Mouse (Mus musculus) lung, embryonic 16.5 days (tissue): ENCODE results near the gene Mgat4a. TPM values are rescaled to one million over a fixed set of nuclear protein-coding genes. Genes with fewer than 3 reads are reported as not detected.

ENCODE experiments used
- ATAC-seq: fragments of 200-750 bp; cut with Nextera tagmentation; 2 replicates; pipeline ENCODE4 v1.8.0; 2017; ENCODE audit warnings: low read depth, mild to moderate bottlenecking, moderate library complexity
- H3K27ac ChIP-seq: fragments of 300-500 bp; sonication (generic); 2 replicates; pipeline ENCODE4 v1.5.1; 2014; ENCODE audit warnings: mild to moderate bottlenecking, control low read depth, low read length
- H3K27me3 ChIP-seq: fragments of 300-500 bp; sonication (generic); 2 replicates; pipeline ENCODE4 v1.6.1; 2014; ENCODE audit warnings: low read depth, low read length, mixed read lengths; ENCODE audit not compliant: control insufficient read depth, insufficient read depth
- H3K36me3 ChIP-seq: fragments of 300-500 bp; sonication (generic); 2 replicates; pipeline ENCODE4 v1.6.1; 2014; ENCODE audit warnings: low read length; ENCODE audit not compliant: control insufficient read depth, insufficient read depth
- H3K4me1 ChIP-seq: fragments of 300-500 bp; sonication (generic); replicated peaks from 2 replicates; pipeline ENCODE4 v1.6.1; 2014; ENCODE audit warnings: low read length, mixed read lengths; ENCODE audit not compliant: control insufficient read depth, insufficient read depth
- H3K4me2 ChIP-seq: fragments of 300-500 bp; sonication (generic); 2 replicates; pipeline ENCODE4 v1.6.1; 2014; ENCODE audit warnings: low read depth, low read length, control low read depth
- H3K4me3 ChIP-seq: fragments of 300-500 bp; sonication (generic); 2 replicates; pipeline ENCODE4 v1.5.1; 2014; ENCODE audit warnings: mild to moderate bottlenecking, low read length, control low read depth
- H3K9ac ChIP-seq: fragments of 300-500 bp; sonication (generic); 2 replicates; pipeline ENCODE4 v1.6.1; 2014; ENCODE audit warnings: low read length, control low read depth
- H3K9me3 ChIP-seq: fragments of 300-500 bp; sonication (generic); 2 replicates; pipeline ENCODE4 v1.6.1; 2016; ENCODE audit warnings: low read length; ENCODE audit not compliant: control insufficient read depth
- WGBS: fragments of 180-500 bp; shearing (Covaris S2); extraction: QIAGEN DNeasy Blood & Tissue Kit; methylation state at CpG from one replicate; pipeline ENCODE4 v1.1.7; 2014; 5-methylcytosine and 5-hydroxymethylcytosine counted together
- polyA plus RNA-seq: library from polyadenylated mRNA; unstranded; fragments of >200 nt; fragmentation: Nextera tagmentation; extraction: Ambion mirVana; gene quantifications from 2 replicates; pipeline ENCODE4 v1.2.1, GENCODE M21; 2015

The Mgat4a gene
- polyA plus RNA-seq, 1 experiment from 2014 or later = 6.5 TPM

DNA sequence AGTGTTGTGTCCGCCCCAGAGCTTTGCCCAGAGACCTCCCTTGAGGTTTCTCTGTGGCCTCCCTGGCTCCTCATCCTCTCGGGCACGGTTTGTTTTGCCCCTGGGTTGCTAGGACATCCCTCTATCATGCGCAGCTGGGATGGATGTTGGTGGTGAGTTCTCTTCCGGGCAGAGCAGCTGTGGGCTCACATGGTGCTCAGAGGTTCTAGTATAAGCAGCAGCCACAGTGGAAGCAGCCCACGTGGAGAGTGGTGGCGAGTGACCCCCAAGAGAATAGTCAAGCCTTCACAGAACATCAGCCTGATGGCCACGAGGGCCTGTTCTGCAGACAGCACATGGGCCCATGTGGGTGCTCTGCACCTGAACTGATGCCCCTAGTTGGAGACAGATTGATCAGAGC lies 133.6 kb downstream of the Mgat4a start:
- Histone ChIP-seq H3K4me2 (no peak overlapping the region), H3K27me3 (no peaks in the 10 kb centered on the region), H3K9ac (no peak overlapping the region), H3K27ac (no peak overlapping the region), H3K9me3 (no peaks in the 10 kb centered on the region), H3K36me3 (no peaks in the 10 kb centered on the region), H3K4me3 (no peak overlapping the region), H3K4me1 (no peaks in the 10 kb centered on the region)
- WGBS = 86% methylated on average over 8 of the region's 8 CpGs
- ATAC-seq = no peak

DNA sequence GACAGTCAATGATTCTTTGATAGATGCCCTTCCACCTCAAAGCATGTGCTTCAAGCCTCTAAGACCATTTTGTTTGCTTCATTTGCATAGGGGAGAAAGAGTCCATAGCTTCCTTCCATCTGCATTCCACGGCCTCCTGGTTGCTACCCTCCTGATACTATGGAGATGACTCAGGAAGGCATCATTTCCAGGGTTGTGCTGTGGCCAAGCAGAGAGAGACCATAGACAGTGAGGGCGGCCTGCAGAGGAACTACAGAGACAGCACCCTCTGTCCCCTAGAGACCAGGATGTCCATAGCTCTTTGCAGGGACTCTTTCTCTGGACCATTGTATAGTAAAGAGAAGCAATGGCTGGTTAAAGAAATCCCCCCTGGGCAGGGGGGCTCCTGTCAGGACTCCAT lies 135.7 kb downstream of the Mgat4a start:
- 84% methylated on average over 2 of the region's 2 CpGs for WGBS
- no peak overlapping the region for H3K4me3 ChIP-seq
- no peak overlapping the region for H3K27ac ChIP-seq
- no peaks in the 10 kb centered on the region for H3K9me3 ChIP-seq
- no peaks in the 10 kb centered on the region for H3K27me3 ChIP-seq
- ATAC-seq = no peak
- H3K4me1 ChIP-seq = no peaks in the 10 kb centered on the region
- no peak overlapping the region for H3K9ac ChIP-seq
- H3K4me2 ChIP-seq = no peak overlapping the region
- H3K36me3 ChIP-seq = no peaks in the 10 kb centered on the region

DNA sequence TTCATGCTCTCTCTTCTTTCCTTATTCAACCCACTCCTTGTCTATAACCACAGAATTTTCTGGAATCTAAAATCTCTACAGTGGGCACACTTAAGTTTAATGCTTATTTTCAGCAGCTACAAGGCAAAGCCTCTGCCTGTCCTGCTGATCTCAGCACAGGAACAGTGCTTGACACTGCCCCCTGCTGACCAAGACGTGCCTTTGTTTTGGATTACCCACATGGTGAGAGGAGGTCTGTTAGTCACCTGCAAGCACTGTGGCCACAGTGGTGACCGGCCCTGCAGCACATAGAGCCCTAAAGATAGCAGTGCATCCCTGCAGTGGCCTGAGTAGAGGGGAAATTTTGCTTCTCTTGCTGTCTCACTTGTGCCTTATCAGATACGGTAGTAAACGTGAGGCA lies 139.1 kb downstream of the Mgat4a start:
- H3K9ac ChIP-seq = no peak overlapping the region
- no peak overlapping the region for H3K27ac ChIP-seq
- no peak for ATAC-seq
- 59% methylated on average over 4 of the region's 4 CpGs for WGBS
- H3K27me3 ChIP-seq = no peaks in the 10 kb centered on the region
- H3K36me3 ChIP-seq = no peaks in the 10 kb centered on the region
- H3K4me2 ChIP-seq = no peak overlapping the region
- H3K4me1 ChIP-seq = no peaks in the 10 kb centered on the region
- no peak overlapping the region for H3K4me3 ChIP-seq
- no peaks in the 10 kb centered on the region for H3K9me3 ChIP-seq

DNA sequence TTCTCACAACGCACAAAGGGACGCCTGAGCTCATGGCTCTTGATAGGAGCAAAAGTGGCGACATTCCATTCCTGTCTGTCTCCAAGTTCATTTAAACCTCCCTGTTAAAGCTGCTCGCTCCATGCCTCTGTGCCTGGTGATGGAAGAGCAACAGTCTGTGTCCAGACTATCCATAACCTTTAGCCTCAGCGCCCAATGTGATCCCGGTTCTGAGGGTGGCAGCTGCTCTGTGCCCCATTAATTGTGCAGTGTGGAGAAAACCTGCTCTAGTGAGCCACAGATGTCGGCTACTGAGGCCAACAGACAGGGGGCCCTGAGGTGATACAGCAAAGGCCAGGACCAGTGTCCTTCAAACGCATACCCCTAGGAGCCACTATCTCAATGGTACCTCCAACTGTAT lies 141.1 kb downstream of the Mgat4a start:
- Histone ChIP-seq H3K4me1 (no peaks in the 10 kb centered on the region), H3K4me2 (no peak overlapping the region), H3K27me3 (no peaks in the 10 kb centered on the region), H3K4me3 (no peak overlapping the region), H3K27ac (no peak overlapping the region), H3K9me3 (no peaks in the 10 kb centered on the region), H3K9ac (no peak overlapping the region), H3K36me3 (0 out of 2 replicates have a peak, but pooled peaks cover 3% of the 10 kb centered on the region)
- ATAC-seq = no peak
- 53% methylated on average over 8 of the region's 8 CpGs for WGBS

DNA sequence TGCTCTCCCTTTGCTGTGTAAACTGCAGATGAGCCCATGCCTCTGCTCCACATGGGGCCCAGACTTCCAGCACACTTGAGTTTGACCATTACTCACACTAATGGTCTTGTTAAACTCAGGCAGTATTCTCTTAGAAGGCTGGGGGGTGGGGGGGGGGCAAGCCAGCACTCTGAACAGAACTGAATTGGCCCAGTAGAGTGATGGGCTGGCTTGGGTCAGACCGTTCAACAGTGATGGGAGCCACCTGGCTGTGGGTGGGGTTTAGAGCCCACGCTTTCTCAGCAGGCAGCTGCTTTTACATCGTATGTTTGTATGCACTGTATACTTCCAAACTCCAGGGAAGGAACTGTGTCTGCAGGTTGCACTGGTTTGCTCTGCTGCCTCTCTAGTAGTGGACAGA lies 141.9 kb downstream of the Mgat4a start:
- Histone ChIP-seq H3K9me3 (no peaks in the 10 kb centered on the region), H3K27ac (no peak overlapping the region), H3K27me3 (no peaks in the 10 kb centered on the region), H3K4me1 (no peaks in the 10 kb centered on the region), H3K4me2 (no peak overlapping the region), H3K9ac (no peak overlapping the region), H3K36me3 (0 out of 2 replicates have a peak, but pooled peaks cover 3% of the 10 kb centered on the region), H3K4me3 (no peak overlapping the region)
- peak; percentile 51; the same call in 1 of the 2 replicates for ATAC-seq
- 13% methylated on average over 3 of the region's 3 CpGs for WGBS

DNA sequence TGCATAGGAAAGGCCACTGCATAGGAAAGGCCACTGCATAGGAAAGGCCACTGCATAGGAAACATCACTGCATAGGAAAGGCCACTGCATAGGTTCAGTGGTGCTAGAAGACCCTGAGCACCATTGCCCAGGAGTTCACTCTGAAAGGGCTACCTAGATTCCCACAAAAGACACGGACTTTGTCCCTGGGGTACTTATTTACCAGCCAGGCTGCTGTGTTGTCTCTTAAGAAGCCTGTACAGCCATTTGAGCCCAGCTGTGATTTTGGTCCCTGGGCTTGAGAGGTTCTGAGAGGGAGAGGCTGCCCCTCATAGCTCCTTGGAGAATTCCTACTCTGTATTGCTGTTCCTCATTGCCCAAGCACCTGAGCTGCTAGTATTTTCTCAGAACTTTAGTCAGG lies 144.3 kb downstream of the Mgat4a start:
- 67% methylated on average over 1 of the region's 1 CpGs for WGBS
- ATAC-seq = no peak
- Histone ChIP-seq H3K4me2 (no peak overlapping the region), H3K4me1 (no peaks in the 10 kb centered on the region), H3K27ac (no peak overlapping the region), H3K9ac (no peak overlapping the region), H3K27me3 (no peaks in the 10 kb centered on the region), H3K36me3 (0 out of 2 replicates have a peak, but pooled peaks cover 3% of the 10 kb centered on the region), H3K4me3 (no peak overlapping the region), H3K9me3 (no peaks in the 10 kb centered on the region)

DNA sequence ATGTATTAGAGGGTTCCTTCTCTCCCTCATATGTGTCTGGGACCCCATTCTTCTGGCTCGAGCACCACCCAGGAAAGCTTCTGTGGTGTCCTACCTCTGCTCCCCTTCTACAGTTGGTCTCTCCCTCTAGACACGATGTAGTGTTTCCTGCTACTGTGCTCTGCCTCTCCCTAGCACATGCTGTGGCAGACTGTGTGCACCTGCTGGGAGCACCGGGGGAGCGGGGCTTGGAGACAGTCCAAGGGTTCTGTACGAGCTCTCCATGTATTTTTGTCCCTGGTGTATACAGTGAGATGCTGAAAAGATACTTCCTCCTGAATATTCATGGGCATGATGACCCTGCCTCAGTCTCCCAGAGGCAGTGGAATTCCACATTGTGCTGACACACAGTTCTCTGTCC lies 147.6 kb downstream of the Mgat4a start:
- Histone ChIP-seq H3K27me3 (no peaks in the 10 kb centered on the region), H3K36me3 (0 out of 2 replicates have a peak, but pooled peaks cover 3% of the 10 kb centered on the region), H3K4me3 (no peak overlapping the region), H3K4me1 (no peaks in the 10 kb centered on the region), H3K27ac (no peak overlapping the region), H3K9ac (no peak overlapping the region), H3K4me2 (no peak overlapping the region), H3K9me3 (no peaks in the 10 kb centered on the region)
- no peak for ATAC-seq
- 71% methylated on average over 5 of the region's 5 CpGs for WGBS

Other genes with a start within 250 kb of the Mgat4a start
- 13.3 and 13.9 TPM in 2 replicates for gene Inpp4a, start 241.2 kb downstream of the Mgat4a start, polyA plus RNA-seq
- gene Coa5, start 110.9 kb downstream of the Mgat4a start, polyA plus RNA-seq = 40.1 and 43.2 TPM in 2 replicates
- gene Unc50, start 110.9 kb downstream of the Mgat4a start, polyA plus RNA-seq = 131 and 133 TPM in 2 replicates
- gene 2010300C02Rik, start 179.1 kb upstream of the Mgat4a start, polyA plus RNA-seq = 12.7 and 13.0 TPM in 2 replicates